Mouse (Mus musculus) bone marrow macrophage, adult 2 months (primary cell): ENCODE results near the gene Dock1. TPM values are rescaled to one million over a fixed set of nuclear protein-coding genes. Genes with fewer than 3 reads are reported as not detected.
A peak's percentile ranks its signal among the peaks of the same experiment; 100 is the strongest.

Experiments used
- H3K27ac ChIP-seq: 2 replicates; pipeline ENCODE4 v1.5.1; 2012; ENCODE audit warnings: low read depth, low read length; ENCODE audit not compliant: insufficient read depth
- H3K4me1 ChIP-seq: 2 replicates; pipeline ENCODE4 v1.6.1; 2012; ENCODE audit warnings: low read length; ENCODE audit not compliant: control insufficient read depth, insufficient read depth
- H3K4me3 ChIP-seq: 2 replicates; pipeline ENCODE4 v1.5.1; 2012; ENCODE audit warnings: mild to moderate bottlenecking, low read length, moderate library complexity; ENCODE audit not compliant: insufficient read depth
- CTCF ChIP-seq: IDR thresholded peaks from 2 replicates; pipeline ENCODE4 v1.5.1; 2012; ENCODE audit warnings: low read depth, mild to moderate bottlenecking, low read length, moderate library complexity
- POLR2A ChIP-seq: IDR thresholded peaks from 2 replicates; pipeline ENCODE4 v1.6.1; 2012; ENCODE audit warnings: mild to moderate bottlenecking, low read depth, low read length, borderline replicate concordance
- polyA plus RNA-seq: library from polyadenylated mRNA; stranded (reverse); fragments of >200 nt; gene quantifications from 2 replicates; pipeline ENCODE4 v1.2.4, GENCODE M21; 2012; ENCODE audit not compliant: missing spikeins, insufficient read depth, insufficient read length

The Dock1 gene
- polyA plus RNA-seq, 1 experiment, result 19.9 TPM

- Histone ChIP-seq H3K27ac (no peak overlapping the region), H3K4me3 (peak overlapping the region; percentile 42), H3K4me1 (no peaks in the 10 kb centered on the region; the same call in none of the 2 replicates)
- TF ChIP-seq POLR2A (no peak), CTCF (no peak)
Measured at GRCm38 (mm10) chr7:134937471-134937926, 267.0 kb downstream of the Dock1 start.

GRCm38 (mm10) chr7:134937927-134938609, 267.6 kb downstream of the Dock1 start, which contains the start of gene Fam196a:
Fam196a (minus strand) TSS chr7:134938430.
- peak within 1 kb of the TSS; percentile 42 for H3K4me3 ChIP-seq
- TF ChIP-seq CTCF, result no peak
- TF ChIP-seq POLR2A, result no peak
- no peak within 1 kb of the TSS for H3K27ac ChIP-seq
- H3K4me1 ChIP-seq, result no peaks in the 10 kb centered on the region; the same call in none of the 2 replicates

- no peak for TF ChIP-seq CTCF
- no peak for TF ChIP-seq POLR2A
- Histone ChIP-seq H3K4me1 (peaks cover 11% of the 10 kb centered on the region), H3K4me3 (no peak overlapping the region), H3K27ac (no peak overlapping the region)
Measured at GRCm38 (mm10) chr7:134941891-134942290, 271.4 kb downstream of the Dock1 start.

- H3K4me3 ChIP-seq, result no peak overlapping the region
Measured at GRCm38 (mm10) chr7:134943063-134943462, 272.6 kb downstream of the Dock1 start.

GRCm38 (mm10) chr7:134943701-134944100, 273.2 kb downstream of the Dock1 start:
- no peak overlapping the region for H3K27ac ChIP-seq
- H3K4me3 ChIP-seq, result no peak overlapping the region
- peaks cover 11% of the 10 kb centered on the region for H3K4me1 ChIP-seq
- no peak for TF ChIP-seq CTCF
- TF ChIP-seq POLR2A, result no peak

More at GRCm38 (mm10) chr7:134943063-134943462, 272.6 kb downstream of the Dock1 start:
- TF ChIP-seq CTCF, result no peak
- TF ChIP-seq POLR2A, result no peak
- Histone ChIP-seq H3K4me1 (peaks cover 11% of the 10 kb centered on the region), H3K27ac (no peak overlapping the region)

- Histone ChIP-seq H3K4me3 (no peak overlapping the region), H3K27ac (no peak overlapping the region), H3K4me1 (peaks cover 11% of the 10 kb centered on the region)
- TF ChIP-seq POLR2A (no peak), CTCF (no peak)
Measured at GRCm38 (mm10) chr7:134945925-134946716, 275.7 kb downstream of the Dock1 start.

- Histone ChIP-seq H3K27ac (no peak overlapping the region), H3K4me1 (no peaks in the 10 kb centered on the region), H3K4me3 (no peak overlapping the region)
- TF ChIP-seq POLR2A (no peak), CTCF (no peak)
Measured at GRCm38 (mm10) chr7:134959086-134959485, 288.6 kb downstream of the Dock1 start.

- no peak for TF ChIP-seq POLR2A
- peak; percentile 50 for TF ChIP-seq CTCF
- Histone ChIP-seq H3K4me3 (no peak overlapping the region), H3K27ac (no peak overlapping the region), H3K4me1 (no peaks in the 10 kb centered on the region)
Measured at GRCm38 (mm10) chr7:134960871-134961270, 290.4 kb downstream of the Dock1 start.

GRCm38 (mm10) chr7:134961608-134962007, 291.2 kb downstream of the Dock1 start:
- TF ChIP-seq CTCF, result no peak
- TF ChIP-seq POLR2A, result no peak
- Histone ChIP-seq H3K4me3 (no peak overlapping the region), H3K27ac (no peak overlapping the region), H3K4me1 (no peaks in the 10 kb centered on the region)

GRCm38 (mm10) chr7:134990244-134990643, 319.8 kb downstream of the Dock1 start:
- no peak overlapping the region for H3K27ac ChIP-seq
- TF ChIP-seq CTCF (no peak), POLR2A (no peak)
- no peak overlapping the region for H3K4me3 ChIP-seq
- H3K4me1 ChIP-seq, result peaks cover 5% of the 10 kb centered on the region
